Mouse (Mus musculus): ENCODE measurements around the gene Inka1. TPM values are rescaled to one million over a fixed set of nuclear protein-coding genes. Genes with fewer than 3 reads are reported as not detected.
"Not testable (repeated sequence)": the region's sequence is repeated elsewhere in the genome, so short reads cannot be mapped to it uniquely, and the experiment has no call there.

Inka1 gene
- polyA plus RNA-seq (2012; rRNA removed): 23.1 and 26.6 TPM in 2 replicates

GRCm38 (mm10) chr9:107985131-107986119 lies at the start of gene Inka1:
TSS of gene Inka1 (minus strand) at chr9:107985879.
- WGBS: under 1% methylated on average over 58 of the region's 58 CpGs
- peak; percentile 87 for DNase-seq
- H3K4me3 ChIP-seq (replicated peaks; ENCODE audit: extremely low read depth, low read depth, low read length): peak within 1 kb of the TSS; percentile 85
- no peak for TF ChIP-seq CTCF (IDR thresholded peaks at IDR 0.05; ENCODE audit: insufficient read depth, low read length)
- TF ChIP-seq POLR2A (IDR thresholded peaks at IDR 0.05; ENCODE audit: borderline replicate concordance, extremely low read depth, low read depth, low read length): peak; percentile 41; the same call in 1 of the 2 replicates
- H3K4me1 ChIP-seq (ENCODE audit: control insufficient read depth, insufficient read depth, low read length): peaks cover 30% of the 10 kb centered on the region

GRCm38 (mm10) chr9:108032126-108032525 lies 46.4 kb upstream of the Inka1 start:
- TF ChIP-seq POLR2A (IDR thresholded peaks at IDR 0.05; ENCODE audit: borderline replicate concordance, extremely low read depth, low read depth, low read length) (no peak), CTCF (IDR thresholded peaks at IDR 0.05; ENCODE audit: insufficient read depth, low read length) (no peak)
- H3K4me3 ChIP-seq (replicated peaks; ENCODE audit: extremely low read depth, low read depth, low read length): no peak overlapping the region
- no peaks in the 10 kb centered on the region for H3K4me1 ChIP-seq (ENCODE audit: control insufficient read depth, insufficient read depth, low read length)
- 89% methylated on average over 5 of the region's 5 CpGs for WGBS
- no peak for DNase-seq

- H3K4me1 ChIP-seq (ENCODE audit: control insufficient read depth, insufficient read depth, low read length): no peaks in the 10 kb centered on the region
- no peak overlapping the region for H3K4me3 ChIP-seq (replicated peaks; ENCODE audit: extremely low read depth, low read depth, low read length)
- DNase-seq: no peak
- TF ChIP-seq POLR2A (IDR thresholded peaks at IDR 0.05; ENCODE audit: borderline replicate concordance, extremely low read depth, low read depth, low read length) (no peak), CTCF (IDR thresholded peaks at IDR 0.05; ENCODE audit: insufficient read depth, low read length) (no peak)
- WGBS: over 99% methylated on average over 3 of the region's 3 CpGs
These were observed 42.2 kb upstream of the Inka1 start for GRCm38 (mm10) chr9:108027867-108028266.

GRCm38 (mm10) chr9:108026584-108026983 lies 40.9 kb upstream of the Inka1 start:
- no peak for DNase-seq
- WGBS: 82% methylated on average over 3 of the region's 3 CpGs
- Histone ChIP-seq H3K4me3 (replicated peaks; ENCODE audit: extremely low read depth, low read depth, low read length) (no peak overlapping the region), H3K4me1 (ENCODE audit: control insufficient read depth, insufficient read depth, low read length) (no peaks in the 10 kb centered on the region)
- TF ChIP-seq POLR2A (IDR thresholded peaks at IDR 0.05; ENCODE audit: borderline replicate concordance, extremely low read depth, low read depth, low read length): no peak
- no peak for TF ChIP-seq CTCF (IDR thresholded peaks at IDR 0.05; ENCODE audit: insufficient read depth, low read length)

GRCm38 (mm10) chr9:108023216-108023615 lies 37.5 kb upstream of the Inka1 start:
- DNase-seq: no peak
- 83% methylated on average over 3 of the region's 3 CpGs for WGBS
- peaks cover 7% of the 10 kb centered on the region; the same call in 1 of the 2 replicates for H3K4me1 ChIP-seq (ENCODE audit: control insufficient read depth, insufficient read depth, low read length)
- TF ChIP-seq CTCF (IDR thresholded peaks at IDR 0.05; ENCODE audit: insufficient read depth, low read length) (no peak), POLR2A (IDR thresholded peaks at IDR 0.05; ENCODE audit: borderline replicate concordance, extremely low read depth, low read depth, low read length) (no peak)
- H3K4me3 ChIP-seq (replicated peaks; ENCODE audit: extremely low read depth, low read depth, low read length): no peak overlapping the region

- Histone ChIP-seq H3K4me1 (ENCODE audit: control insufficient read depth, insufficient read depth, low read length) (peaks cover 7% of the 10 kb centered on the region; the same call in 1 of the 2 replicates), H3K4me3 (replicated peaks; ENCODE audit: extremely low read depth, low read depth, low read length) (no peak overlapping the region)
- WGBS: 69% methylated on average over 1 of the region's 1 CpGs
- no peak for DNase-seq
- TF ChIP-seq POLR2A (IDR thresholded peaks at IDR 0.05; ENCODE audit: borderline replicate concordance, extremely low read depth, low read depth, low read length) (no peak), CTCF (IDR thresholded peaks at IDR 0.05; ENCODE audit: insufficient read depth, low read length) (no peak)
These were observed 35.1 kb upstream of the Inka1 start for GRCm38 (mm10) chr9:108020741-108021140.

GRCm38 (mm10) chr9:108017127-108017526 lies 31.4 kb upstream of the Inka1 start:
- no peak for TF ChIP-seq CTCF (IDR thresholded peaks at IDR 0.05; ENCODE audit: insufficient read depth, low read length)
- TF ChIP-seq POLR2A (IDR thresholded peaks at IDR 0.05; ENCODE audit: borderline replicate concordance, extremely low read depth, low read depth, low read length): no peak
- Histone ChIP-seq H3K4me3 (replicated peaks; ENCODE audit: extremely low read depth, low read depth, low read length) (no peak overlapping the region), H3K4me1 (ENCODE audit: control insufficient read depth, insufficient read depth, low read length) (peaks cover 7% of the 10 kb centered on the region; the same call in 1 of the 2 replicates)
- WGBS: 68% methylated on average over 3 of the region's 3 CpGs
- no peak for DNase-seq

- H3K4me3 ChIP-seq (replicated peaks; ENCODE audit: extremely low read depth, low read depth, low read length); DNase-seq; H3K4me1 ChIP-seq (ENCODE audit: control insufficient read depth, insufficient read depth, low read length): not testable (repeated sequence)
- WGBS: 98% methylated on average over 2 of the region's 2 CpGs
These were observed 27.9 kb upstream of the Inka1 start for GRCm38 (mm10) chr9:108013577-108013976.

- H3K4me1 ChIP-seq (ENCODE audit: control insufficient read depth, insufficient read depth, low read length): no peaks in the 10 kb centered on the region; the same call in none of the 2 replicates
- no peak overlapping the region for H3K4me3 ChIP-seq (replicated peaks; ENCODE audit: extremely low read depth, low read depth, low read length)
- no peak for DNase-seq
These were observed 24.7 kb upstream of the Inka1 start for GRCm38 (mm10) chr9:108010385-108010784.

GRCm38 (mm10) chr9:108008041-108008440 lies 22.4 kb upstream of the Inka1 start:
- 63% methylated on average over 5 of the region's 5 CpGs for WGBS

More at GRCm38 (mm10) chr9:108010385-108010784, 24.7 kb upstream of the Inka1 start:
- TF ChIP-seq POLR2A (IDR thresholded peaks at IDR 0.05; ENCODE audit: borderline replicate concordance, extremely low read depth, low read depth, low read length): no peak
- TF ChIP-seq CTCF (IDR thresholded peaks at IDR 0.05; ENCODE audit: insufficient read depth, low read length): no peak

More at GRCm38 (mm10) chr9:108008041-108008440, 22.4 kb upstream of the Inka1 start:
- H3K4me1 ChIP-seq (ENCODE audit: control insufficient read depth, insufficient read depth, low read length): peaks cover 8% of the 10 kb centered on the region
- no peak for TF ChIP-seq POLR2A (IDR thresholded peaks at IDR 0.05; ENCODE audit: borderline replicate concordance, extremely low read depth, low read depth, low read length)
- TF ChIP-seq CTCF (IDR thresholded peaks at IDR 0.05; ENCODE audit: insufficient read depth, low read length): no peak
- no peak for DNase-seq
- no peak overlapping the region for H3K4me3 ChIP-seq (replicated peaks; ENCODE audit: extremely low read depth, low read depth, low read length)
